Mouse (Mus musculus) small intestine, adult 2 months (tissue): Measurements from ENCODE around the gene Atf7. TPM values are rescaled to one million over a fixed set of nuclear protein-coding genes. Genes with fewer than 3 reads are reported as not detected.

Experiments used
- H3K27ac ChIP-seq: fragments of 200-500 bp; 2 replicates; pipeline ENCODE4 v1.5.1; 2012; ENCODE audit warnings: low read depth, low read length, control low read depth, inconsistent platforms; ENCODE audit not compliant: insufficient read depth
- H3K27me3 ChIP-seq: fragments of 200-500 bp; 2 replicates; pipeline ENCODE4 v1.6.1; 2012; ENCODE audit warnings: mild to moderate bottlenecking, moderate library complexity, low read length, inconsistent platforms; ENCODE audit not compliant: control insufficient read depth, insufficient read depth
- H3K36me3 ChIP-seq: fragments of 200-500 bp; 2 replicates; pipeline ENCODE4 v1.6.1; 2012; ENCODE audit warnings: mild to moderate bottlenecking, low read length, control low read depth, inconsistent platforms; ENCODE audit not compliant: control insufficient read depth, insufficient read depth
- H3K4me1 ChIP-seq: fragments of 200-500 bp; 2 replicates; pipeline ENCODE4 v1.6.1; 2012; ENCODE audit warnings: low read length, inconsistent platforms, mixed read lengths; ENCODE audit not compliant: control insufficient read depth, insufficient read depth, insufficient read length
- H3K4me3 ChIP-seq: fragments of 200-500 bp; 2 replicates; pipeline ENCODE4 v1.5.1; 2012; ENCODE audit warnings: low read depth, mild to moderate bottlenecking, control low read depth, inconsistent platforms, low read length, moderate library complexity
- CTCF ChIP-seq: fragments of 200-500 bp; IDR thresholded peaks from 2 replicates; pipeline ENCODE4 v1.5.1; 2012; ENCODE audit warnings: low read depth, mild to moderate bottlenecking, control low read depth, inconsistent platforms, low read length, moderate library complexity, mixed read lengths; ENCODE audit not compliant: insufficient replicate concordance, insufficient read length; ENCODE audit errors: extremely low read depth
- POLR2A ChIP-seq: fragments of 200-500 bp; IDR thresholded peaks from 2 replicates; pipeline ENCODE4 v1.6.1; 2012; ENCODE audit warnings: low read depth, mild to moderate bottlenecking, control low read depth, inconsistent platforms, low read length, moderate library complexity
- WGBS: fragments of 180-500 bp; shearing (Covaris S2); methylation state at CpG from one replicate; pipeline ENCODE4 v1.1.7; 2018; 5-methylcytosine and 5-hydroxymethylcytosine counted together
- polyA plus RNA-seq: library from polyadenylated mRNA; depleted of rRNA; stranded (reverse); fragments of >200 nt; gene quantifications from 2 replicates; pipeline ENCODE4 v1.2.3, GENCODE M21; 2012

Gene Atf7
- polyA plus RNA-seq, 1 experiment, result 38.6 TPM

- Histone ChIP-seq H3K36me3 (peaks cover 50% of the 10 kb centered on the region), H3K27me3 (no peaks in the 10 kb centered on the region), H3K27ac (no peak overlapping the region), H3K4me1 (no peaks in the 10 kb centered on the region), H3K4me3 (no peak overlapping the region)
- WGBS, result 97% methylated on average over 5 of the region's 5 CpGs
- no peak for TF ChIP-seq POLR2A
- TF ChIP-seq CTCF, result no peak
Measured at GRCm38 (mm10) chr15:102552599-102552998, 72.7 kb downstream of the Atf7 start.

- no peak overlapping the region for H3K27ac ChIP-seq
- H3K36me3 ChIP-seq, result peaks cover 42% of the 10 kb centered on the region
- H3K27me3 ChIP-seq, result no peaks in the 10 kb centered on the region
- TF ChIP-seq POLR2A, result no peak
- no peak for TF ChIP-seq CTCF
- 97% methylated on average over 3 of the region's 3 CpGs for WGBS
- H3K4me1 ChIP-seq, result no peaks in the 10 kb centered on the region
- H3K4me3 ChIP-seq, result no peak overlapping the region
Measured at GRCm38 (mm10) chr15:102547478-102547877, 77.8 kb downstream of the Atf7 start.

GRCm38 (mm10) chr15:102546677-102547427, 78.4 kb downstream of the Atf7 start:
- Histone ChIP-seq H3K27me3 (no peaks in the 10 kb centered on the region), H3K4me1 (no peaks in the 10 kb centered on the region), H3K27ac (no peak overlapping the region), H3K4me3 (no peak overlapping the region), H3K36me3 (peaks cover 40% of the 10 kb centered on the region)
- no peak for TF ChIP-seq POLR2A
- no peak for TF ChIP-seq CTCF
- 84% methylated on average over 3 of the region's 3 CpGs for WGBS

- WGBS, result 93% methylated on average over 3 of the region's 3 CpGs
- Histone ChIP-seq H3K36me3 (peaks cover 38% of the 10 kb centered on the region), H3K4me3 (no peak overlapping the region), H3K4me1 (no peaks in the 10 kb centered on the region), H3K27ac (no peak overlapping the region), H3K27me3 (no peaks in the 10 kb centered on the region)
- no peak for TF ChIP-seq POLR2A
- TF ChIP-seq CTCF, result no peak
Measured at GRCm38 (mm10) chr15:102546246-102546645, 79.0 kb downstream of the Atf7 start.

- TF ChIP-seq POLR2A (no peak), CTCF (no peak)
- no peaks in the 10 kb centered on the region for H3K27me3 ChIP-seq
- WGBS, result 91% methylated on average over 4 of the region's 4 CpGs
- no peaks in the 10 kb centered on the region for H3K4me1 ChIP-seq
- H3K36me3 ChIP-seq, result peaks cover 46% of the 10 kb centered on the region
- H3K27ac ChIP-seq, result no peak overlapping the region
- no peak overlapping the region for H3K4me3 ChIP-seq
Measured at GRCm38 (mm10) chr15:102544801-102545200, 80.5 kb downstream of the Atf7 start.

GRCm38 (mm10) chr15:102533926-102534325, 91.3 kb downstream of the Atf7 start:
- peaks cover 55% of the 10 kb centered on the region for H3K36me3 ChIP-seq
- WGBS, result 90% methylated on average over 7 of the region's 7 CpGs
- no peaks in the 10 kb centered on the region for H3K27me3 ChIP-seq
- no peak for TF ChIP-seq POLR2A
- TF ChIP-seq CTCF, result no peak
- no peak overlapping the region for H3K27ac ChIP-seq
- H3K4me1 ChIP-seq, result peaks cover 3% of the 10 kb centered on the region; the same call in 1 of the 2 replicates
- no peak overlapping the region for H3K4me3 ChIP-seq

GRCm38 (mm10) chr15:102532106-102532900, 93.0 kb downstream of the Atf7 start:
- Histone ChIP-seq H3K27me3 (no peaks in the 10 kb centered on the region), H3K27ac (no peak overlapping the region), H3K4me1 (peaks cover 3% of the 10 kb centered on the region; the same call in 1 of the 2 replicates), H3K36me3 (peaks cover 58% of the 10 kb centered on the region), H3K4me3 (no peak overlapping the region)
- 91% methylated on average over 3 of the region's 3 CpGs for WGBS
- TF ChIP-seq POLR2A (no peak), CTCF (no peak)
